Mouse (Mus musculus): ENCODE results near the gene Rhox3e. TPM values are rescaled to one million over a fixed set of nuclear protein-coding genes. Genes with fewer than 3 reads are reported as not detected.
"Not testable (repeated sequence)": the region's sequence is repeated elsewhere in the genome, so short reads cannot be mapped to it uniquely, and the experiment has no call there.

Gene Rhox3e
- total RNA-seq (2014; rRNA removed) (not detected in 2 replicates), polyA plus RNA-seq (2015; fragmentation: Nextera tagmentation; extraction: Ambion mirVana) (not detected in 2 replicates)

DNA sequence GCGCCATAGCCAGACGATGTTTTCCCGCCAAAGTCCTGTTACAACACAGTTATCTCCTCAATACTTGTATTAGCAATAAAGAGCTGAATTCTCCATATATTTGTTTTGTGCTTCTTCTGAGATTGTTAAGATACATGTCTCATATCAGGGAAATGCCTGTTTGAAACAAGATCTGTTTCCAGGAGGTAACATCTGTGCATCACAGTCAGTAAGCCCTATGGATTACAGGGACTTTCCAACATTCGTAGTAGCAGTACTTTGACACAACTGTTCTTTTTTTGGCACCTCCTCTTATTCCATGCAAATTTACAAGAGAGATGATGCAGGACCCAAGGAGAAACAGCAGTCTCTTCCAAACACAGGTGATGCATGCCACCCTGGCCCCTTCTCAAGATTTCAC is at the start of gene Rhox3e:
Gene Rhox3e, plus strand, starts transcription at position 301 of the 400 bp plus-strand sequence.
- not testable (repeated sequence) for H3K36me3 ChIP-seq (ENCODE audit: insufficient read depth); H3K9ac ChIP-seq; ATAC-seq; H3K27me3 ChIP-seq (ENCODE audit: insufficient read depth, low read length); H3K4me2 ChIP-seq (ENCODE audit: low read depth); H3K4me3 ChIP-seq (ENCODE audit: low read depth, low read length); DNase-seq; H3K4me1 ChIP-seq (ENCODE audit: insufficient read depth); H3K27ac ChIP-seq (ENCODE audit: low read depth, low read length); H3K9me3 ChIP-seq (ENCODE audit: low read length)
- WGBS: 100% methylated on average over 1 of the region's 4 CpGs

DNA sequence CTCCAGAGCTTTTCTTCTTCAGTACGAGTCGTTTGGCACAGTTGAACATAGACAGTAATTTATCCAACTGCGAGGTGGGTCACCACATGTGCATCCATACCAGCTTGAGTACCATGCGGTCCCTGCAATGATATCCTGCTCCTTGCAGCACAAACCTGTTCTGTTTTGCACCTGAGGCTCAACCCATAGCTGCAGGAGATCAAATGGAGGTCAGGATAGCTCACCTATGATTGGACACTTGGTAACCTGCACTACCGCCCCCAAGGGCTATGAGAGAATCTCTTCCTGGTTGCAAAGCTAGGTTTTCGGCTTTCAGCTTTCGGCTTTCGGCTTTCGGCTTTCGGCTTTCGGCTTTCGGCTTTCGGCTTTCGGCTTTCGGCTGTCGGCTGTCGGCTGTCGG is 27.8 kb upstream of the Rhox3e start, which contains the start of gene Rhox4d:
Gene Rhox4d, plus strand, starts transcription at position 301 of the 400 bp plus-strand sequence.
- H3K27ac ChIP-seq (ENCODE audit: low read depth, low read length); H3K4me1 ChIP-seq (ENCODE audit: insufficient read depth); H3K4me3 ChIP-seq (ENCODE audit: low read depth, low read length); DNase-seq; H3K36me3 ChIP-seq (ENCODE audit: insufficient read depth); H3K4me2 ChIP-seq (ENCODE audit: low read depth); H3K9ac ChIP-seq; H3K27me3 ChIP-seq (ENCODE audit: insufficient read depth, low read length); ATAC-seq; H3K9me3 ChIP-seq (ENCODE audit: low read length): not testable (repeated sequence)
- WGBS: 92% methylated on average over 16 of the region's 18 CpGs

DNA sequence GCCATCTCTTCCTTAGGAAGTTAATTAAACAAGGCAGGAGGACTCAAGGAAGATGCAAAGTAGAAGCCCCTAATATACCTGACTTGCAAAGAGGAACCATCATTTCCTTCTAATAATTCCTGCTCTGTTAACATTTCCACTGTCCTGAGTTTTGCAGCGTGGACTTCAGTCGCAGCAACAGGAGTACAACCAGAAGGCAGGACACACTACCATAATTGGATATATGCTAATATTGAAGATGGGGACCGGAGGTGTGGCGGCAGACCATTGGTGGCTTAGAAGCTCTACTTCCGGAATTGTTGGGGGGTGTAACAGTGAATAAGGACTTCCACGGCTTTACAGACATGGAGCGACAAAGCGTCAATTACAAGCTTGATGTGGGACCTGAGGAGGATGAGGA is 11.7 kb upstream of the Rhox3e start, which contains the start of gene Rhox2e:
Gene Rhox2e, plus strand, starts transcription at position 301 of the 400 bp plus-strand sequence.
- not testable (repeated sequence) for ATAC-seq; H3K4me3 ChIP-seq (ENCODE audit: low read depth, low read length); H3K9me3 ChIP-seq (ENCODE audit: low read length); H3K9ac ChIP-seq; H3K27ac ChIP-seq (ENCODE audit: low read depth, low read length); H3K4me1 ChIP-seq (ENCODE audit: insufficient read depth); H3K4me2 ChIP-seq (ENCODE audit: low read depth); DNase-seq; H3K27me3 ChIP-seq (ENCODE audit: insufficient read depth, low read length); H3K36me3 ChIP-seq (ENCODE audit: insufficient read depth)
- WGBS: 88% methylated on average over 2 of the region's 8 CpGs

DNA sequence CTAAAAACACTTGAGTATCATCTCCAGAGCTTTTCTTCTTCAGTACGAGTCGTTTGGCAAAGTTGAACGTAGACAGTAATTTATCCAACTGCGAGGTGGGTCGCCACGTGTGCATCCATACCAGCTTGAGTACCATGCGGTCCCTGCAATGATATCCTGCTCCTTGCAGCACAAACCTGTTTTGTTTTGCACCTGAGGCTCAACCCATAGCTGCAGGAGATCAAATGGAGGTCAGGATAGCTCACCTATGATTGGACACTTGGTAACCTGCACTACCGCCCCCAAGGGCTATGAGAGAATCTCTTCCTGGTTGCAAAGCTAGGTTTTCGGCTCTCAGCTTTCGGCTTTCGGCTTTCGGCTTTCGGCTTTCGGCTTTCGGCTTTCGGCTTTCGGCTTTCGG is 15.3 kb downstream of the Rhox3e start, which contains the start of gene Rhox4e:
Gene Rhox4e, plus strand, starts transcription at position 301 of the 400 bp plus-strand sequence.
- WGBS: 94% methylated on average over 10 of the region's 18 CpGs
- H3K27me3 ChIP-seq (ENCODE audit: insufficient read depth, low read length); H3K4me1 ChIP-seq (ENCODE audit: insufficient read depth); H3K9ac ChIP-seq; H3K4me2 ChIP-seq (ENCODE audit: low read depth); DNase-seq; H3K36me3 ChIP-seq (ENCODE audit: insufficient read depth); H3K4me3 ChIP-seq (ENCODE audit: low read depth, low read length); H3K27ac ChIP-seq (ENCODE audit: low read depth, low read length); H3K9me3 ChIP-seq (ENCODE audit: low read length); ATAC-seq: not testable (repeated sequence)

DNA sequence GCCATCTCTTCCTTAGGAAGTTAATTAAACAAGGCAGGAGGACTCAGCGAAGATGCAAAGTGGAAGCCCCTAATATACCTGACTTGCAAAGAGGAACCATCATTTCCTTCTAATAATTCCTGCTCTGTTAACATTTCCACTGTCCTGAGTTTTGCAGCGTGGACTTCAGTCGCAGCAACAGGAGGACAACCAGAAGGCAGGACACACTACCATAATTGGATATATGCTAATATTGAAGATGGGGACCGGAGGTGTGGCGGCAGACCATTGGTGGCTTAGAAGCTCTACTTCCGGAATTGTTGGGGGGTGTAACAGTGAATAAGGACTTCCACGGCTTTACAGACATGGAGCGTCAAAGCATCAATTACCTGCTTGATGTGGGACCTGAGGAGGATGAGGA is 29.3 kb downstream of the Rhox3e start, which contains the start of gene Rhox2f:
Gene Rhox2f, plus strand, starts transcription at position 301 of the 400 bp plus-strand sequence.
- H3K9ac ChIP-seq; DNase-seq; H3K36me3 ChIP-seq (ENCODE audit: insufficient read depth); H3K4me1 ChIP-seq (ENCODE audit: insufficient read depth); H3K27me3 ChIP-seq (ENCODE audit: insufficient read depth, low read length); H3K9me3 ChIP-seq (ENCODE audit: low read length); H3K27ac ChIP-seq (ENCODE audit: low read depth, low read length); H3K4me2 ChIP-seq (ENCODE audit: low read depth); H3K4me3 ChIP-seq (ENCODE audit: low read depth, low read length); ATAC-seq: not testable (repeated sequence)
- 89% methylated on average over 6 of the region's 8 CpGs for whole genome bisulfite sequencing

DNA sequence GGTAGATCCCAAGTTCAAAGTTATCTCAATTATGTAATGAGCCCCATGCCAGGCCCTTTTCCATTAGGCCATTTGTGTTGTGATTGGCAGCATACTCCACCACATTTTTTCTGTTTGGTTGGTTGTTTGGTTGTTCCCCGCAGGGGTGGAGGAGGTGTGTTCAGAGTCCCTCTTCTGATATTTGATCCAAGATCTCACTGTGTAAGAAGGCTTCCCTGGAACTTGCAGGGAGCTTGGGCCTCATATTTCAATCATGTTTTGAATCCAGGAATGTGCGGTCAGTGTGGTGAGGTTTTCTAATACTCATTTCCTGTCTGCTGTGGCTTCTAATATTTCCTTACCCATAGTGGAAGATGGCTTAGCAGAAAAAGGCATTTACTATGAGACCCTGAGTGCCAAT is 30.8 kb downstream of the Rhox3e start:
- DNase-seq, H3K9ac ChIP-seq: not testable (repeated sequence)
- 49% methylated on average over 2 of the region's 2 CpGs for WGBS

DNA sequence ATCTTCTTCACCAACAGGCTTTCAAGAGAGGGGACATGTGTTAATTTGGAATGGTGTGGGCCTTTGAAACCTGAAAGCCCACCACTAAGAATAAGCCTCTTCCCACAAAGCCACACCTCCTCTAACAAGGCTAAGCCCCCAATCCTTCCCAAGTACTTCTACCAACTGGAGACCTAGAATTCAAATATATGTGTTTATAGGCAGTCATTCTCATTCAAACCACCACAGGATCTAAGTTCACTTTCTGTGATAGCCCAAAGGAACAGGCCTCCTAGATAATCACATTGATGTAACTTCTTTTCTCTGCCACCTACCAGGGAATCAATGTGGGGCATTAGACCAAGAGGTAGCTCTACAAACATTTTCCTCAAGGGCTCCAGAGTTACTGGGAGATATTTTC is 38.9 kb downstream of the Rhox3e start, which contains the start of gene Rhox3f:
Gene Rhox3f, plus strand, starts transcription at position 301 of the 400 bp plus-strand sequence.
- H3K4me1 ChIP-seq (ENCODE audit: insufficient read depth); H3K36me3 ChIP-seq (ENCODE audit: insufficient read depth); H3K27me3 ChIP-seq (ENCODE audit: insufficient read depth, low read length); H3K9ac ChIP-seq; H3K4me2 ChIP-seq (ENCODE audit: low read depth); ATAC-seq; DNase-seq; H3K4me3 ChIP-seq (ENCODE audit: low read depth, low read length); H3K27ac ChIP-seq (ENCODE audit: low read depth, low read length); H3K9me3 ChIP-seq (ENCODE audit: low read length): not testable (repeated sequence)

More for the DNA sequence above, 30.8 kb downstream of the Rhox3e start:
- not testable (repeated sequence) for H3K4me3 ChIP-seq (ENCODE audit: low read depth, low read length); H3K36me3 ChIP-seq (ENCODE audit: insufficient read depth); H3K4me1 ChIP-seq (ENCODE audit: insufficient read depth); H3K27ac ChIP-seq (ENCODE audit: low read depth, low read length); H3K27me3 ChIP-seq (ENCODE audit: insufficient read depth, low read length); H3K4me2 ChIP-seq (ENCODE audit: low read depth); H3K9me3 ChIP-seq (ENCODE audit: low read length); ATAC-seq

Other genes starting within 250 kb of the Rhox3e start
- gene Rhox3a2, start 162.0 kb upstream of the Rhox3e start, total RNA-seq (2014; rRNA removed): not detected in 2 replicates
- gene Rhox3a2, start 162.0 kb upstream of the Rhox3e start, polyA plus RNA-seq (2015; fragmentation: Nextera tagmentation; extraction: Ambion mirVana): not detected in 2 replicates
- not detected in 2 replicates for gene Rhox4a2, start 151.2 kb upstream of the Rhox3e start, total RNA-seq (2014; rRNA removed)
- not detected in 2 replicates for gene Rhox4a2, start 151.2 kb upstream of the Rhox3e start, polyA plus RNA-seq (2015; fragmentation: Nextera tagmentation; extraction: Ambion mirVana)
- gene Rhox2b, start 130.0 kb upstream of the Rhox3e start, total RNA-seq (2014; rRNA removed): not detected in 2 replicates
- not detected in 2 replicates for gene Rhox2b, start 130.0 kb upstream of the Rhox3e start, polyA plus RNA-seq (2015; fragmentation: Nextera tagmentation; extraction: Ambion mirVana)
- not detected in 2 replicates for gene Rhox4b, start 109.5 kb upstream of the Rhox3e start, total RNA-seq (2014; rRNA removed)
- not detected in 2 replicates for gene Rhox4b, start 109.5 kb upstream of the Rhox3e start, polyA plus RNA-seq (2015; fragmentation: Nextera tagmentation; extraction: Ambion mirVana)
- gene Rhox2c, start 88.3 kb upstream of the Rhox3e start, total RNA-seq (2014; rRNA removed): not detected in 2 replicates
- gene Rhox2c, start 88.3 kb upstream of the Rhox3e start, polyA plus RNA-seq (2015; fragmentation: Nextera tagmentation; extraction: Ambion mirVana): not detected in 2 replicates
- not detected in 2 replicates for gene Rhox3c, start 83.4 kb upstream of the Rhox3e start, total RNA-seq (2014; rRNA removed)
- gene Rhox3c, start 83.4 kb upstream of the Rhox3e start, polyA plus RNA-seq (2015; fragmentation: Nextera tagmentation; extraction: Ambion mirVana): not detected in 2 replicates
- gene Rhox4c, start 61.7 kb upstream of the Rhox3e start, total RNA-seq (2014; rRNA removed): not detected in 2 replicates
- gene Rhox4c, start 61.7 kb upstream of the Rhox3e start, polyA plus RNA-seq (2015; fragmentation: Nextera tagmentation; extraction: Ambion mirVana): not detected in 2 replicates
- not detected in 2 replicates for gene Rhox2d, start 48.6 kb upstream of the Rhox3e start, total RNA-seq (2014; rRNA removed)
- not detected in 2 replicates for gene Rhox2d, start 48.6 kb upstream of the Rhox3e start, polyA plus RNA-seq (2015; fragmentation: Nextera tagmentation; extraction: Ambion mirVana)
- not detected in 2 replicates for gene Rhox4d, start 27.7 kb upstream of the Rhox3e start, total RNA-seq (2014; rRNA removed)
- gene Rhox4d, start 27.7 kb upstream of the Rhox3e start, polyA plus RNA-seq (2015; fragmentation: Nextera tagmentation; extraction: Ambion mirVana): not detected in 2 replicates
- gene Rhox2e, start 11.6 kb upstream of the Rhox3e start, total RNA-seq (2014; rRNA removed): not detected in 2 replicates
- gene Rhox2e, start 11.6 kb upstream of the Rhox3e start, polyA plus RNA-seq (2015; fragmentation: Nextera tagmentation; extraction: Ambion mirVana): not detected in 2 replicates
- not detected in 2 replicates for gene Rhox4e, start 15.4 kb downstream of the Rhox3e start, total RNA-seq (2014; rRNA removed)
- gene Rhox4e, start 15.4 kb downstream of the Rhox3e start, polyA plus RNA-seq (2015; fragmentation: Nextera tagmentation; extraction: Ambion mirVana): not detected in 2 replicates
- not detected in 2 replicates for gene Rhox2f, start 29.4 kb downstream of the Rhox3e start, total RNA-seq (2014; rRNA removed)
- gene Rhox2f, start 29.4 kb downstream of the Rhox3e start, polyA plus RNA-seq (2015; fragmentation: Nextera tagmentation; extraction: Ambion mirVana): not detected in 2 replicates
- not detected in 2 replicates for gene Rhox3f, start 39.0 kb downstream of the Rhox3e start, total RNA-seq (2014; rRNA removed)
- gene Rhox3f, start 39.0 kb downstream of the Rhox3e start, polyA plus RNA-seq (2015; fragmentation: Nextera tagmentation; extraction: Ambion mirVana): not detected in 2 replicates
- not detected in 2 replicates for gene Rhox4f, start 65.7 kb downstream of the Rhox3e start, total RNA-seq (2014; rRNA removed)
- not detected in 2 replicates for gene Rhox4f, start 65.7 kb downstream of the Rhox3e start, polyA plus RNA-seq (2015; fragmentation: Nextera tagmentation; extraction: Ambion mirVana)
- gene Rhox3g, start 86.6 kb downstream of the Rhox3e start, total RNA-seq (2014; rRNA removed): not detected in 2 replicates
- gene Rhox3g, start 86.6 kb downstream of the Rhox3e start, polyA plus RNA-seq (2015; fragmentation: Nextera tagmentation; extraction: Ambion mirVana): not detected in 2 replicates
- not detected in 2 replicates for gene Rhox2g, start 101.5 kb downstream of the Rhox3e start, total RNA-seq (2014; rRNA removed)
- not detected in 2 replicates for gene Rhox2g, start 101.5 kb downstream of the Rhox3e start, polyA plus RNA-seq (2015; fragmentation: Nextera tagmentation; extraction: Ambion mirVana)
- not detected in 2 replicates for gene Rhox4g, start 109.3 kb downstream of the Rhox3e start, total RNA-seq (2014; rRNA removed)
- not detected in 2 replicates for gene Rhox4g, start 109.3 kb downstream of the Rhox3e start, polyA plus RNA-seq (2015; fragmentation: Nextera tagmentation; extraction: Ambion mirVana)
- not detected in 2 replicates for gene Rhox3h, start 126.7 kb downstream of the Rhox3e start, total RNA-seq (2014; rRNA removed)
- gene Rhox3h, start 126.7 kb downstream of the Rhox3e start, polyA plus RNA-seq (2015; fragmentation: Nextera tagmentation; extraction: Ambion mirVana): not detected in 2 replicates
- not detected in 2 replicates for gene Rhox2h, start 131.3 kb downstream of the Rhox3e start, total RNA-seq (2014; rRNA removed)
- not detected in 2 replicates for gene Rhox2h, start 131.3 kb downstream of the Rhox3e start, polyA plus RNA-seq (2015; fragmentation: Nextera tagmentation; extraction: Ambion mirVana)

Data from forebrain, postnatal 0 days (tissue).